Mouse (Mus musculus) cerebellum, adult (tissue): ENCODE results near the gene Lrrc20.

ENCODE experiments used
- ATAC-seq: cut with Nextera tagmentation; 2 replicates; pipeline ENCODE4 v1.9.2; 2017; ENCODE audit warnings: mild to moderate bottlenecking, moderate library complexity, mixed read lengths; ENCODE audit not compliant: insufficient number of reproducible peaks, low FRiP score, low TSS enrichment

The Lrrc20 gene

DNA sequence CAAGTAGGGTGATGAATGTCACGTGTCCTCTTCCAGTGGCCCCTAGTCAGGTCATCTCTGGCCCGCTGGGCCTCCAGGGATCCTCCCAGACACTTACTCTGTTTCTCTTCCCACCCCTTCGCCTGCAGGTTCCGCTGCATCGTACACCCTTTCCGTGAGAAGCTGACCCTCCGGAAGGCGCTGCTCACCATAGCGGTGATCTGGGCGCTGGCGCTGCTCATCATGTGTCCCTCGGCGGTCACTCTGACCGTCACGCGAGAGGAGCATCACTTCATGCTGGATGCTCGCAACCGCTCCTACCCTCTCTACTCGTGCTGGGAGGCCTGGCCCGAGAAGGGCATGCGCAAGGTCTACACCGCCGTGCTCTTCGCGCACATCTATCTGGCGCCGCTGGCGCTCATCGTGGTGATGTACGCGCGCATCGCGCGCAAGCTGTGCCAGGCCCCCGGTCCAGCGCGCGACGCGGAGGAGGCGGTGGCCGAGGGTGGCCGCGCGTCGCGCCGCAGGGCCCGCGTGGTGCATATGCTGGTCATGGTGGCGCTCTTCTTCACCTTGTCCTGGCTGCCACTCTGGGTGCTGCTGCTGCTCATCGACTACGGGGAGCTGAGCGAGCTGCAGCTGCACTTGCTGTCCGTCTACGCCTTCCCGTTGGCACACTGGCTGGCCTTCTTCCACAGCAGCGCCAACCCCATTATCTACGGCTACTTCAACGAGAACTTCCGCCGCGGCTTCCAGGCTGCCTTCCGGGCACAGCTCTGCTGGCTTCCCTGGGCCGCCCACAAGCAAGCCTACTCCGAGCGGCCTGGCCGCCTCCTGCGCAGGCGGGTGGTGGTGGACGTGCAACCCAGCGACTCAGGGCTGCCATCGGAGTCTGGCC lies 150.0 kb downstream of the Lrrc20 start:
- ATAC-seq = peak; percentile 57; the same call in 1 of the 2 replicates

GRCm38 (mm10) chr10:61626551-61626950 lies 150.9 kb downstream of the Lrrc20 start:
- no peak for ATAC-seq

- no peak for ATAC-seq
These were observed 151.8 kb downstream of the Lrrc20 start for GRCm38 (mm10) chr10:61627195-61627937.

DNA sequence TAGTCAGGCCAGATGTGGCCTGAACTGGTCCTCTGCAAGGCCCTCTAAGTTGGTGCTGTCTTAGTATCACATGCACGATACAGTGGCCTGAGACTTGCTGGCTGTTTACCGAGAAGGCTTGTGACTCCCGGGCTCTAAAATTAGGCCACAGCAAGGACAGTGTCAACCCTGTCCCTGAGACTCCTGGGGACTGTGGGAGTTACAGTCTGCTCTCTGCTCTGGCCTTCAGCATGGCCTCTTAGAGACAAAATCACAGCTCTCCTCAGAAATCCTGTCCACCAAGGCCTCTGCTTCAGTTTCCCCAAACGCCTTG lies 152.3 kb downstream of the Lrrc20 start:
- ATAC-seq = no peak
